Mouse (Mus musculus) megakaryocyte, embryonic 14.5 days (primary cell): ENCODE data around the gene Papolg.

Experiments
- FLI1 ChIP-seq: IDR thresholded peaks from 2 replicates; pipeline ENCODE4 v1.6.1; 2012; ENCODE audit warnings: low read length, inconsistent platforms, mixed read lengths
- GATA1 ChIP-seq: IDR thresholded peaks from 3 replicates; pipeline ENCODE4 v1.6.1; 2012; ENCODE audit warnings: mixed read lengths, low read length, inconsistent platforms, borderline replicate concordance

GRCm38 (mm10) chr11:23823244-23823643 lies 71.8 kb downstream of the Papolg start:
- no peak for TF ChIP-seq GATA1
- TF ChIP-seq FLI1: no peak
